Mouse (Mus musculus): Measurements from ENCODE around the gene 1700019N19Rik. TPM values are rescaled to one million over a fixed set of nuclear protein-coding genes. Genes with fewer than 3 reads are reported as not detected.
A peak's percentile ranks its signal among the peaks of the same experiment; 100 is the strongest.

1700019N19Rik gene
- not detected in 2 replicates for polyA plus RNA-seq (2015; fragmentation: Nextera tagmentation; extraction: Ambion mirVana)

GRCm38 (mm10) chr19:58794284-58794683 is at the start of gene 1700019N19Rik:
1700019N19Rik (minus strand) TSS chr19:58794461.
- Histone ChIP-seq H3K4me2 (replicated peaks; ENCODE audit: low read depth, low read length) (no peak within 1 kb of the TSS), H3K9ac (replicated peaks; ENCODE audit: low read depth) (no peak within 1 kb of the TSS), H3K9me3 (ENCODE audit: low read length) (no peaks in the 10 kb centered on the region), H3K27me3 (replicated peaks; ENCODE audit: insufficient read depth, low read length) (no peaks in the 10 kb centered on the region), H3K36me3 (ENCODE audit: insufficient read depth, low read length) (no peaks in the 10 kb centered on the region), H3K27ac (ENCODE audit: low read length) (no peak within 1 kb of the TSS), H3K4me3 (ENCODE audit: low read depth, low read length) (no peak within 1 kb of the TSS), H3K4me1 (ENCODE audit: insufficient read depth, low read depth, low read length) (no peaks in the 10 kb centered on the region)
- TF ChIP-seq EP300 (IDR thresholded peaks at IDR 0.05) (no peak), CTCF (IDR thresholded peaks at IDR 0.05) (no peak)
- 34% methylated on average over 10 of the region's 10 CpGs for WGBS
- no peak for DNase-seq (ENCODE audit: low spot score)
- no peak for ATAC-seq

GRCm38 (mm10) chr19:58843606-58844005 is 49.3 kb upstream of the 1700019N19Rik start:
- no peaks in the 10 kb centered on the region for H3K27me3 ChIP-seq (replicated peaks; ENCODE audit: insufficient read depth, low read length)
- 79% methylated on average over 3 of the region's 3 CpGs for WGBS
- ATAC-seq: no peak

GRCm38 (mm10) chr19:58840721-58841271 is 46.5 kb upstream of the 1700019N19Rik start:
- TF ChIP-seq CTCF (IDR thresholded peaks at IDR 0.05): no peak
- TF ChIP-seq EP300 (IDR thresholded peaks at IDR 0.05): no peak
- WGBS: 87% methylated on average over 5 of the region's 5 CpGs

More at GRCm38 (mm10) chr19:58843606-58844005, 49.3 kb upstream of the 1700019N19Rik start:
- no peak overlapping the region for H3K4me3 ChIP-seq (ENCODE audit: low read depth, low read length)
- H3K9ac ChIP-seq (replicated peaks; ENCODE audit: low read depth): no peak overlapping the region
- H3K36me3 ChIP-seq (ENCODE audit: insufficient read depth, low read length): no peaks in the 10 kb centered on the region
- no peak overlapping the region for H3K27ac ChIP-seq (ENCODE audit: low read length)
- no peaks in the 10 kb centered on the region for H3K4me1 ChIP-seq (ENCODE audit: insufficient read depth, low read depth, low read length)
- DNase-seq (ENCODE audit: low spot score): no peak
- TF ChIP-seq CTCF (IDR thresholded peaks at IDR 0.05) (no peak), EP300 (IDR thresholded peaks at IDR 0.05) (no peak)
- no peak overlapping the region for H3K4me2 ChIP-seq (replicated peaks; ENCODE audit: low read depth, low read length)
- H3K9me3 ChIP-seq (ENCODE audit: low read length): no peaks in the 10 kb centered on the region

GRCm38 (mm10) chr19:58839806-58840205 is 45.5 kb upstream of the 1700019N19Rik start:
- 51% methylated on average over 4 of the region's 4 CpGs for WGBS
- Histone ChIP-seq H3K4me3 (ENCODE audit: low read depth, low read length) (no peak overlapping the region), H3K27ac (ENCODE audit: low read length) (no peak overlapping the region), H3K36me3 (ENCODE audit: insufficient read depth, low read length) (no peaks in the 10 kb centered on the region), H3K4me2 (replicated peaks; ENCODE audit: low read depth, low read length) (no peak overlapping the region), H3K9me3 (ENCODE audit: low read length) (no peaks in the 10 kb centered on the region), H3K4me1 (ENCODE audit: insufficient read depth, low read depth, low read length) (no peaks in the 10 kb centered on the region), H3K27me3 (replicated peaks; ENCODE audit: insufficient read depth, low read length) (no peaks in the 10 kb centered on the region), H3K9ac (replicated peaks; ENCODE audit: low read depth) (no peak overlapping the region)
- no peak for ATAC-seq
- TF ChIP-seq CTCF (IDR thresholded peaks at IDR 0.05) (no peak), EP300 (IDR thresholded peaks at IDR 0.05) (no peak)
- DNase-seq (ENCODE audit: low spot score): peak; percentile 25

More at GRCm38 (mm10) chr19:58840721-58841271, 46.5 kb upstream of the 1700019N19Rik start:
- DNase-seq (ENCODE audit: low spot score): no peak
- H3K27ac ChIP-seq (ENCODE audit: low read length): no peak overlapping the region
- ATAC-seq: no peak
- H3K4me1 ChIP-seq (ENCODE audit: insufficient read depth, low read depth, low read length): no peaks in the 10 kb centered on the region
- H3K4me3 ChIP-seq (ENCODE audit: low read depth, low read length): no peak overlapping the region
- H3K27me3 ChIP-seq (replicated peaks; ENCODE audit: insufficient read depth, low read length): no peaks in the 10 kb centered on the region
- H3K4me2 ChIP-seq (replicated peaks; ENCODE audit: low read depth, low read length): no peak overlapping the region
- H3K36me3 ChIP-seq (ENCODE audit: insufficient read depth, low read length): no peaks in the 10 kb centered on the region
- H3K9me3 ChIP-seq (ENCODE audit: low read length): no peaks in the 10 kb centered on the region
- H3K9ac ChIP-seq (replicated peaks; ENCODE audit: low read depth): no peak overlapping the region

GRCm38 (mm10) chr19:58839345-58839744 is 45.1 kb upstream of the 1700019N19Rik start:
- Histone ChIP-seq H3K9ac (replicated peaks; ENCODE audit: low read depth) (no peak overlapping the region), H3K36me3 (ENCODE audit: insufficient read depth, low read length) (no peaks in the 10 kb centered on the region)
- no peak for ATAC-seq

GRCm38 (mm10) chr19:58838706-58839105 is 44.4 kb upstream of the 1700019N19Rik start:
- Histone ChIP-seq H3K9me3 (ENCODE audit: low read length) (no peaks in the 10 kb centered on the region), H3K36me3 (ENCODE audit: insufficient read depth, low read length) (no peaks in the 10 kb centered on the region), H3K4me1 (ENCODE audit: insufficient read depth, low read depth, low read length) (no peaks in the 10 kb centered on the region), H3K27ac (ENCODE audit: low read length) (no peak overlapping the region), H3K4me2 (replicated peaks; ENCODE audit: low read depth, low read length) (no peak overlapping the region), H3K27me3 (replicated peaks; ENCODE audit: insufficient read depth, low read length) (no peaks in the 10 kb centered on the region), H3K9ac (replicated peaks; ENCODE audit: low read depth) (no peak overlapping the region), H3K4me3 (ENCODE audit: low read depth, low read length) (no peak overlapping the region)
- no peak for TF ChIP-seq EP300 (IDR thresholded peaks at IDR 0.05)
- no peak for TF ChIP-seq CTCF (IDR thresholded peaks at IDR 0.05)
- peak; percentile 26 for DNase-seq (ENCODE audit: low spot score)
- peak; percentile 66 for ATAC-seq
- 51% methylated on average over 9 of the region's 9 CpGs for whole genome bisulfite sequencing

More at GRCm38 (mm10) chr19:58839345-58839744, 45.1 kb upstream of the 1700019N19Rik start:
- Histone ChIP-seq H3K27me3 (replicated peaks; ENCODE audit: insufficient read depth, low read length) (no peaks in the 10 kb centered on the region), H3K4me1 (ENCODE audit: insufficient read depth, low read depth, low read length) (no peaks in the 10 kb centered on the region), H3K4me3 (ENCODE audit: low read depth, low read length) (no peak overlapping the region), H3K4me2 (replicated peaks; ENCODE audit: low read depth, low read length) (no peak overlapping the region), H3K9me3 (ENCODE audit: low read length) (no peaks in the 10 kb centered on the region), H3K27ac (ENCODE audit: low read length) (no peak overlapping the region)
- DNase-seq (ENCODE audit: low spot score): no peak
- 69% methylated on average over 3 of the region's 3 CpGs for WGBS
- TF ChIP-seq CTCF (IDR thresholded peaks at IDR 0.05) (no peak), EP300 (IDR thresholded peaks at IDR 0.05) (no peak)
